ENCODE assay signal across 16 mouse cellular contexts in genomic region chr3:153553226-153553625, GRCm38 (mm10).
DNase-seq lines count a peak whose midpoint lies in the region; ATAC-seq and TF ChIP-seq lines count a peak whose summit lies in the region.
"Had no signal": no experiment of that assay in that cellular context is flagged by ENCODE, and none has a peak within 500 bp of the region (broad histone marks: within the 10 kb centered on the region; RNA-seq: fewer than 3 reads in every experiment).

No protein-coding gene starts in this region.

- no peak overlapping the region for H3K9ac ChIP-seq in kidney, postnatal 0 days (ENCODE audit: low read depth, low read length)
- H3K9ac ChIP-seq in midbrain, embryonic 15.5 days = no peak overlapping the region
- no peak overlapping the region for H3K9ac ChIP-seq in stomach, embryonic 16.5 days (ENCODE audit: low read length)
- H3K9ac ChIP-seq: forebrain, embryonic 13.5 days had no signal

- no peaks in the 10 kb centered on the region for H3K4me1 ChIP-seq in kidney, postnatal 0 days (replicated peaks; ENCODE audit: insufficient read depth, low read length)
- no peaks in the 10 kb centered on the region for H3K4me1 ChIP-seq in kidney, adult 2 months (ENCODE audit: control insufficient read depth, insufficient read depth, low read length)
- no peaks in the 10 kb centered on the region for H3K4me1 ChIP-seq in midbrain, embryonic 15.5 days
- H3K4me1 ChIP-seq in midbrain, embryonic 10.5 days = no peaks in the 10 kb centered on the region
- H3K4me1 ChIP-seq in stomach, embryonic 16.5 days (ENCODE audit: control insufficient read depth, insufficient read depth, low read length) = no peaks in the 10 kb centered on the region
- H3K4me1 ChIP-seq: forebrain, embryonic 13.5 days had no signal

- no peaks in the 10 kb centered on the region for H3K36me3 ChIP-seq in kidney, postnatal 0 days (ENCODE audit: insufficient read depth, low read length)
- H3K36me3 ChIP-seq in kidney, adult 2 months (ENCODE audit: control insufficient read depth, insufficient read depth, low read length) = no peaks in the 10 kb centered on the region
- no peaks in the 10 kb centered on the region for H3K36me3 ChIP-seq in midbrain, embryonic 15.5 days (replicated peaks)
- H3K36me3 ChIP-seq in midbrain, embryonic 10.5 days = no peaks in the 10 kb centered on the region
- H3K36me3 ChIP-seq in stomach, embryonic 16.5 days (ENCODE audit: control insufficient read depth, insufficient read depth, low read length) = no peaks in the 10 kb centered on the region

- peak; percentile 74 for DNase-seq in heart, adult 11 months
- no peak for DNase-seq in heart, adult 8-10 months (ENCODE audit: low spot score)
- DNase-seq in kidney, postnatal 0 days (ENCODE audit: low spot score) = no peak
- DNase-seq in kidney, adult 2 months = no peak
- DNase-seq in midbrain, embryonic 10.5 days (ENCODE audit: low spot score) = no peak
- DNase-seq in left cerebral cortex, adult 18-20 months (ENCODE audit: low spot score in 2 of 2) = no peak
- DNase-seq: adrenal gland, postnatal 36 days; cerebellum, adult 9-11 months; embryo, embryonic 11 days; kidney, adult 18-20 months; lung, postnatal 36 days; thymus, postnatal 14 days had no signal

- 96% methylated on average over 7 of the region's 7 CpGs for WGBS in kidney, postnatal 0 days
- WGBS in kidney, adult 2 months = 92% methylated on average over 7 of the region's 7 CpGs
- 94% methylated on average over 7 of the region's 7 CpGs for WGBS in midbrain, embryonic 15.5 days
- WGBS in midbrain, embryonic 10.5 days = 92% methylated on average over 7 of the region's 7 CpGs
- WGBS in stomach, embryonic 16.5 days = 88% methylated on average over 7 of the region's 7 CpGs

- no peak overlapping the region for H3K4me3 ChIP-seq in kidney, postnatal 0 days (replicated peaks; ENCODE audit: low read depth, low read length)
- no peak overlapping the region for H3K4me3 ChIP-seq in kidney, adult 2 months (ENCODE audit: insufficient read depth, low read depth, low read length)
- H3K4me3 ChIP-seq in midbrain, embryonic 15.5 days = no peak overlapping the region
- H3K4me3 ChIP-seq in midbrain, embryonic 10.5 days = no peak overlapping the region
- no peak overlapping the region for H3K4me3 ChIP-seq in stomach, embryonic 16.5 days (replicated peaks; ENCODE audit: low read length)
- H3K4me3 ChIP-seq: forebrain, embryonic 13.5 days had no signal

- no peak for TF ChIP-seq CTCF in kidney, postnatal 0 days (IDR thresholded peaks at IDR 0.05; ENCODE audit: low read depth)
- TF ChIP-seq CTCF in kidney, adult 2 months (conservative IDR thresholded peaks at IDR 0.05; ENCODE audit: insufficient read depth, insufficient read length, low read depth, low read length) = no peak

- no peak overlapping the region for H3K27ac ChIP-seq in kidney, postnatal 0 days
- no peak overlapping the region for H3K27ac ChIP-seq in kidney, adult 2 months (ENCODE audit: insufficient read depth, low read depth, low read length)
- no peak overlapping the region for H3K27ac ChIP-seq in midbrain, embryonic 15.5 days
- no peak overlapping the region for H3K27ac ChIP-seq in midbrain, embryonic 10.5 days (replicated peaks)
- H3K27ac ChIP-seq in stomach, embryonic 16.5 days (ENCODE audit: low read length) = no peak overlapping the region
- H3K27ac ChIP-seq: forebrain, embryonic 13.5 days had no signal

- no peaks in the 10 kb centered on the region for H3K27me3 ChIP-seq in kidney, postnatal 0 days (ENCODE audit: insufficient read depth, low read length)
- no peaks in the 10 kb centered on the region for H3K27me3 ChIP-seq in kidney, adult 2 months (replicated peaks; ENCODE audit: control insufficient read depth, insufficient read depth, low read length)
- no peaks in the 10 kb centered on the region for H3K27me3 ChIP-seq in midbrain, embryonic 15.5 days (replicated peaks)
- no peaks in the 10 kb centered on the region for H3K27me3 ChIP-seq in midbrain, embryonic 10.5 days (ENCODE audit: low read depth, poor library complexity, severe bottlenecking)
- no peaks in the 10 kb centered on the region for H3K27me3 ChIP-seq in stomach, embryonic 16.5 days (ENCODE audit: control insufficient read depth, insufficient read depth, low read length)
- H3K27me3 ChIP-seq: forebrain, embryonic 13.5 days had no signal

- H3K9me3 ChIP-seq in kidney, postnatal 0 days (replicated peaks; ENCODE audit: low read length) = no peaks in the 10 kb centered on the region
- no peaks in the 10 kb centered on the region for H3K9me3 ChIP-seq in midbrain, embryonic 15.5 days
- no peaks in the 10 kb centered on the region for H3K9me3 ChIP-seq in midbrain, embryonic 10.5 days (replicated peaks)
- no peaks in the 10 kb centered on the region for H3K9me3 ChIP-seq in stomach, embryonic 16.5 days (replicated peaks; ENCODE audit: control insufficient read depth, low read length)
- H3K9me3 ChIP-seq: forebrain, embryonic 13.5 days had no signal

- peak; percentile 17; the same call in 1 of the 2 replicates for ATAC-seq in kidney, postnatal 0 days (replicated peaks; ENCODE audit: low FRiP score, low read depth)
- peak; percentile 11; the same call in 1 of the 2 replicates for ATAC-seq in midbrain, embryonic 15.5 days (replicated peaks)
- peak; percentile 17; the same call in 1 of the 2 replicates for ATAC-seq in stomach, embryonic 16.5 days (ENCODE audit: insufficient read depth, low FRiP score)
- ATAC-seq: activated CD4-positive, CD25-positive, alpha-beta regulatory T cell, adult 4 months; forebrain, embryonic 13.5 days had no signal

- no peak for TF ChIP-seq POLR2A in kidney, adult 2 months (IDR thresholded peaks at IDR 0.05; ENCODE audit: low read depth, low read length)

- H3K4me2 ChIP-seq in kidney, postnatal 0 days (ENCODE audit: low read length) = no peak overlapping the region
- no peak overlapping the region for H3K4me2 ChIP-seq in midbrain, embryonic 15.5 days
- no peak overlapping the region for H3K4me2 ChIP-seq in stomach, embryonic 16.5 days (ENCODE audit: low read depth, low read length)
- H3K4me2 ChIP-seq: forebrain, embryonic 13.5 days had no signal
